Mouse (Mus musculus): ENCODE results near the gene Tmem212. TPM values are rescaled to one million over a fixed set of nuclear protein-coding genes. Genes with fewer than 3 reads are reported as not detected.

Gene Tmem212
- polyA plus RNA-seq, 1 experiment from 2014 or later: not detected

- no peaks in the 10 kb centered on the region for H3K36me3 ChIP-seq (ENCODE audit: control insufficient read depth, insufficient read depth, low read length)
- 89% methylated on average over 8 of the region's 8 CpGs for WGBS
These were observed 60.4 kb downstream of the Tmem212 start for GRCm38 (mm10) chr3:27835786-27836185.

GRCm38 (mm10) chr3:27828755-27829154, 67.4 kb downstream of the Tmem212 start:
- no peak overlapping the region for H3K4me3 ChIP-seq (ENCODE audit: low read length)
- H3K9ac ChIP-seq (ENCODE audit: low read depth, low read length): no peak overlapping the region
- no peak for ATAC-seq
- 71% methylated on average over 3 of the region's 3 CpGs for WGBS
- H3K4me2 ChIP-seq (ENCODE audit: low read depth, low read length): no peak overlapping the region
- no peak overlapping the region for H3K27ac ChIP-seq (ENCODE audit: low read length)
- H3K9me3 ChIP-seq (ENCODE audit: control insufficient read depth, low read length): no peaks in the 10 kb centered on the region
- no peaks in the 10 kb centered on the region for H3K36me3 ChIP-seq (ENCODE audit: control insufficient read depth, insufficient read depth, low read length)
- no peaks in the 10 kb centered on the region for H3K27me3 ChIP-seq (replicated peaks; ENCODE audit: control insufficient read depth, insufficient read depth, low read length)
- H3K4me1 ChIP-seq (ENCODE audit: control insufficient read depth, insufficient read depth, low read length): no peaks in the 10 kb centered on the region

More at GRCm38 (mm10) chr3:27835786-27836185, 60.4 kb downstream of the Tmem212 start:
- Histone ChIP-seq H3K4me3 (ENCODE audit: low read length) (no peak overlapping the region), H3K27ac (ENCODE audit: low read length) (no peak overlapping the region), H3K4me1 (ENCODE audit: control insufficient read depth, insufficient read depth, low read length) (no peaks in the 10 kb centered on the region), H3K9ac (ENCODE audit: low read depth, low read length) (no peak overlapping the region), H3K9me3 (ENCODE audit: control insufficient read depth, low read length) (no peaks in the 10 kb centered on the region), H3K4me2 (ENCODE audit: low read depth, low read length) (no peak overlapping the region), H3K27me3 (replicated peaks; ENCODE audit: control insufficient read depth, insufficient read depth, low read length) (no peaks in the 10 kb centered on the region)
- ATAC-seq: no peak

- Histone ChIP-seq H3K9ac (ENCODE audit: low read depth, low read length) (no peak overlapping the region), H3K36me3 (ENCODE audit: control insufficient read depth, insufficient read depth, low read length) (no peaks in the 10 kb centered on the region), H3K4me2 (ENCODE audit: low read depth, low read length) (no peak overlapping the region), H3K4me1 (ENCODE audit: control insufficient read depth, insufficient read depth, low read length) (no peaks in the 10 kb centered on the region), H3K27ac (ENCODE audit: low read length) (no peak overlapping the region), H3K9me3 (ENCODE audit: control insufficient read depth, low read length) (no peaks in the 10 kb centered on the region), H3K27me3 (replicated peaks; ENCODE audit: control insufficient read depth, insufficient read depth, low read length) (no peaks in the 10 kb centered on the region), H3K4me3 (ENCODE audit: low read length) (no peak overlapping the region)
- 78% methylated on average over 3 of the region's 3 CpGs for WGBS
- ATAC-seq: no peak
These were observed 68.9 kb downstream of the Tmem212 start for GRCm38 (mm10) chr3:27827236-27827635.

- Histone ChIP-seq H3K27ac (ENCODE audit: low read length) (no peak overlapping the region), H3K36me3 (ENCODE audit: control insufficient read depth, insufficient read depth, low read length) (no peaks in the 10 kb centered on the region), H3K9ac (ENCODE audit: low read depth, low read length) (no peak overlapping the region), H3K4me1 (ENCODE audit: control insufficient read depth, insufficient read depth, low read length) (no peaks in the 10 kb centered on the region), H3K9me3 (ENCODE audit: control insufficient read depth, low read length) (no peaks in the 10 kb centered on the region), H3K27me3 (replicated peaks; ENCODE audit: control insufficient read depth, insufficient read depth, low read length) (no peaks in the 10 kb centered on the region), H3K4me2 (ENCODE audit: low read depth, low read length) (no peak overlapping the region), H3K4me3 (ENCODE audit: low read length) (no peak overlapping the region)
- WGBS: 62% methylated on average over 4 of the region's 4 CpGs
- ATAC-seq: peak; percentile 48
These were observed 70.2 kb downstream of the Tmem212 start for GRCm38 (mm10) chr3:27825985-27826384.

Other genes with a start within 250 kb of the Tmem212 start
- 14.0 and 15.4 TPM in 2 replicates for gene Fndc3b, start 185.1 kb downstream of the Tmem212 start, polyA plus RNA-seq (2015; fragmentation: Nextera tagmentation; extraction: Ambion mirVana)
- gene Pld1, start 42.3 kb upstream of the Tmem212 start, polyA plus RNA-seq (2015; fragmentation: Nextera tagmentation; extraction: Ambion mirVana): 22.3 and 25.9 TPM in 2 replicates